Mouse (Mus musculus): ENCODE results near the gene Fem1a. TPM values are rescaled to one million over a fixed set of nuclear protein-coding genes. Genes with fewer than 3 reads are reported as not detected.
"Not testable (repeated sequence)": the region's sequence is repeated elsewhere in the genome, so short reads cannot be mapped to it uniquely, and the experiment has no call there.

Fem1a gene
- total RNA-seq, 2 experiments from 2014 or later: 41.6 to 44.7 TPM

GRCm38 (mm10) chr17:56254695-56255094 lies 1.9 kb upstream of the Fem1a start:
- DNase-seq (ENCODE audit: low spot score in 2 of 2): no peak

DNA sequence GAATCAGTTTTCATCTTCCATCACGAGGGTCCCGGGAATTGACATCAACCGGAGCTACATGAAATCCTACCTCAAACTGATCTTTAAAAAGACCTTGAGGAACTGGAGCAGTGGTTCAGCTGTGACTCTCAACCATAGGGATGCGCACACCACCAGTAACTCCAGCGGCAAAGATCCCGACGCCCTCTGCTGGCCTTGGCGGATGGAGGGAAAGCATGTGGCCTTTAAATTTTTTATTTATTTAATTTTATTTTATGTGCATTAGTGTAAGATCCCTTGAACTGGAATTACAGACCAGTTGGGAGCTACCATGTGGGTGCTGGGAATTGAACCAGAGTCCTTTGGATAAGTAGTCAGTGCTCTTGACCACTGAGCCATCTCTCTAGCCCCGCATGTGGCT lies 1.2 kb upstream of the Fem1a start:
- DNase-seq (ENCODE audit: low spot score in 2 of 2): peak; percentile 64 to 71

GRCm38 (mm10) chr17:56255863-56256238 lies 759 bp upstream of the Fem1a start:
- DNase-seq (ENCODE audit: low spot score in 2 of 2): peak; percentile 99 to 100

GRCm38 (mm10) chr17:56257181-56257894 lies 728 bp downstream of the Fem1a start:
- DNase-seq (ENCODE audit: low spot score in 2 of 2): no peak

GRCm38 (mm10) chr17:56258269-56258668 lies 1.7 kb downstream of the Fem1a start:
- DNase-seq (ENCODE audit: low spot score in 2 of 2): not testable (repeated sequence)

DNA sequence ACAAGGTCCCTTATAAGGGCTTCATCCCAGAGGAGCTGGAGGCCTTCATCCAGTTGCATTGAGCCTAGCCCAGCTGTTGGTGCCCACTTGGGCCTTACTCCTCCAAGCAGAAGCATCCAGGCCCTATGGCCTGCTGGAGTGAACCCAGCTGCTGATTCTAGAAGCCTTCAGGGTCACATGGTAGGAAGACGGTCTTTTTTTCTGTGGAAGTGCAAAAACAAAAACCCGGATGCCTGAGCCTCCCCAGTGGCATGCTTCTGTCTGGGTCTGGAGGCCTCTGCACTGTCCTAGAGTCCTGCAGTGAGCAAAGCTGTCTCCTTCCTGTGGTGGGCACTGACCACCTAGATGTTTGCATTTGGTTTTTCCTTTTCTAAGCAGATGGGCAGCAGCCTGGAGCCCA lies 2.2 kb downstream of the Fem1a start:
- DNase-seq (ENCODE audit: low spot score in 2 of 2): not testable (repeated sequence)

DNA sequence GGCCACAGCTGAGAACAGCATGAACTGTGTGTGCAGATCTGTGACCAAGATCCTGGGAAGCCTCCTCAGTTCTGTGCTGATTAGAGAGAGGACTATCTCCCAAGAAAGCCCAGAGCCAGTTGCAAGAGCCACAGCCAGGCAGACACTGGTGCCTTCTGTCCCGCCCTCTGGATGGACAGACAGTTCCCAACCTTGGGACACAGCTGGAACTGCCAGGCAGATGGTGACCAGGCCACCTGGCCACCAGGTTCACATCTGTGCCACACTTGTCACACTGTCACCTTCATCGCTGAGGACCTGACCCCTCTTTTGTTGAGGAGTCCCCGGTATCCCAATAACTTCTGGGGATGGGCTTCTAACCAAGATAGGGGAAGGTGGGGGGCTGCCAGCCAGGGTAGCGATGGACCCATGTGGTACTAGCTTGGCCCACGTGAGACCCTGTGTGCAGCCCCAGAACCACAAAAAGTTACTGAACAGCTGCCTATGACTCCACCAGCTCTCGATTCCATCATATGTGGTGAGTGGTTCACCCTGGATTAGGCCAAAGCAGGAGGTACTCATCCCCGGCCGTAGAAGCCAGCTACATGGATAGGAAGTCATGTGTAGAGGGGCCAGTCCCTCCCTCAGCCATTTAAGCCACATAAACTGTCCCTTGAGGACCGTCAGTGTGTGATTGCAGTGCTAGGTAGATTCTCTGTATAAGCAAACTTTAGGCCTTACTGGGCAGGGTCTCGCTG lies 2.9 kb downstream of the Fem1a start:
- DNase-seq (ENCODE audit: low spot score in 2 of 2): no peak

DNA sequence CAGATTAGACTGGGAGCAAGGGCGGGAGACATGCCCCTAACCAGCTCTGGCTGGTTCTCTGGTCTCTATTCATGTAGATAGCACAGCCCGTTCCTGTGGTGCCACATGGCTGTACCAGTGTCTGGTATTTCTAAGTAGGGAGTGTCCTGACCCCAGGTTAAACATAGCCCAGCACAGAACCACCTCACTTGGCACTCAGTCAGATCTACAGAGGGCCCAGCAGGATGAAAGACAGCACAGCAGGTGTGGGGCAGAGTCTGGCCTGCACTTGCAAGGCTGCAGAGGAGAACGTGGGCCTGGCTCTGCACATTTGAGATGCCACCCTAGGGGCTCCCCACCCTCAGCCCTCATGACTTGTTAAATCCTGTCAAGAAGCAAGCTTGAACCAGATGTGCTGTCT lies 4.6 kb downstream of the Fem1a start:
- DNase-seq (ENCODE audit: low spot score in 2 of 2): no peak

DNA sequence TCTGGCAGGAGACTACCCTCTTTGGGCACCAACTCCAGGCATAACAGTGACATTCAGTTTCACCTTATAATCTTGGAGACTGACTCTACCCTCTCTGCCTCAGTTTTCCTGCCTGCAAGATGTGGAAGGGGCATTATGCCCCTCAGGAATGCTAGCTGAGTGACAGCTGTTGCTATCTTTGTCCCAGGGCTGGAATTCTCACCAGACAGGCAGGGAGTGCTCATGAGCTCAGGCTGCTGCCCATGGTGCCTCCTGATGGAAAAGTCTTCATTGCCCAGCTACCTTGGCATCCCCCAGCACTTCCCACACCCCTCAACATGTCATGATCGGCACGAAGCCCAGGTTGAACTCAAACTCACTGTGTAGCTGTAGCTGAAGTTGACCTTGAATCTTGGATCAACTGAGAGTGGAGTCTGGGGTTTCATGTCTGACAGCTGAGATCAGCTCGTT lies 6.1 kb downstream of the Fem1a start:
- DNase-seq (ENCODE audit: low spot score in 2 of 2): no peak

- DNase-seq (ENCODE audit: low spot score in 2 of 2): peak; percentile 73 to 85
These were observed 7.4 kb downstream of the Fem1a start for GRCm38 (mm10) chr17:56264020-56264419.

DNA sequence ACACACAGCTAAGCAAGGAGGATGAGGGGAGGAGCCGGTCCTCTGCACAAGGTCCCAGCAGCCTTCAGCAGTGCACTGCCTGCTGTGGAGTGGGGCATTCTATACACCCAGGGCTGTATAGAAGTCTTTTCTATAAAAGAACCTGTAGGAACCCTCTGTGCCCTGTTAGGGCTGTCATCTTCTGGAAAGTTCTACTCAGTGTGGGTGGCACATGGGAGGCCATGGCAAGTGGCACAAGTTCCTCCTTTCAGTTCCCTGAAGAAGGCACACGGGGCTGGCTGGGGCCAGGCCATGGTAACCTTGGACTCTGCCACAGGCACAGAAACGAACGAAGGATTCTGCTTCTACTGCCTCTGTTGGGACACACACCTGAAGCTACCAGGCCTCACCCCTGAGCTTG lies 8.4 kb downstream of the Fem1a start:
- no peak for DNase-seq (ENCODE audit: low spot score in 2 of 2)

GRCm38 (mm10) chr17:56265869-56266268 lies 9.3 kb downstream of the Fem1a start:
- DNase-seq (ENCODE audit: low spot score in 2 of 2): no peak

GRCm38 (mm10) chr17:56266271-56266670 lies 9.7 kb downstream of the Fem1a start:
- no peak for DNase-seq (ENCODE audit: low spot score in 2 of 2)

DNA sequence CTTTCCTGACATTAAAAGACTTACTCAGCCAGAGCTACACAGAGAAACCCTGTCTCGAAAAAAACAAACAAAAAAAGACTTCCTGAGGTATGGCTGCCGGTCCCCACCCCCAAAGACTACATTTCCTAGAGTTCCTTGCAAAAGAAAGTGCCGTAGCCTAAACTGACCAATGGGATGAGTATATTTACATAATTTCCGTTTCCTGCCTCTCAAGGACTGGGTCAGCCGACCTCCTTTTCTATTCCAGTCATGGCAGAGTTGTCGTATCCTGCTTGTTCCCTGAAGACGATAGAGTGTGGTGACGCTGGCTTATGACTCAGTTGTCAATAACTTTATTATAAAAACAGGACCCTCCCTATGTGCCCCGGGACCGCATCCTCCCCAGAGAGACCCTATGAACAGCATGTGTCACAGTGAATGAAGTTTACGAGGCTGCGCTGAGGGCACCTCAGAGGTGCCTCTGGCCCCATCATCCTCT lies 12.6 kb downstream of the Fem1a start:
- DNase-seq (ENCODE audit: low spot score in 2 of 2): peak; percentile 51 to 85

DNA sequence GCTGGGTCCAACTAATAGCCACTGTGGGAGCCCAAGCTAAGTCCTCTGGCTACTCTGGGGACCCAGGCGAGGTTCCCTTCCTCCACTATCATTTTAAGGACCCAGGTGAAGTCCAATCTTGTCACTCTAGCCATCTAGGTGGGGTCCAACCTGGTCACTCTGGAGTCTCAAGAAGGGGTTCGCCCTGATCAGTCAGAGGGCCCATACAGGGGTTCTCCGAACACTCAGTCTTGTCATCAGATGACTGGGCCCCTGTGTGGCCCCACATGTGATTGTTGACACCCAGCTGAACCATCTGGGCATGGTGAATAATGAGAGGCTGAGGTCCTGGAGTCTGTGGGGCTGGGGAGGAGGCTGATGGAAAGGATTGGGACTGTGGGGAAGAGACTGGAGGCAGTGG lies 13.1 kb downstream of the Fem1a start:
- DNase-seq (ENCODE audit: low spot score in 2 of 2): no peak

DNA sequence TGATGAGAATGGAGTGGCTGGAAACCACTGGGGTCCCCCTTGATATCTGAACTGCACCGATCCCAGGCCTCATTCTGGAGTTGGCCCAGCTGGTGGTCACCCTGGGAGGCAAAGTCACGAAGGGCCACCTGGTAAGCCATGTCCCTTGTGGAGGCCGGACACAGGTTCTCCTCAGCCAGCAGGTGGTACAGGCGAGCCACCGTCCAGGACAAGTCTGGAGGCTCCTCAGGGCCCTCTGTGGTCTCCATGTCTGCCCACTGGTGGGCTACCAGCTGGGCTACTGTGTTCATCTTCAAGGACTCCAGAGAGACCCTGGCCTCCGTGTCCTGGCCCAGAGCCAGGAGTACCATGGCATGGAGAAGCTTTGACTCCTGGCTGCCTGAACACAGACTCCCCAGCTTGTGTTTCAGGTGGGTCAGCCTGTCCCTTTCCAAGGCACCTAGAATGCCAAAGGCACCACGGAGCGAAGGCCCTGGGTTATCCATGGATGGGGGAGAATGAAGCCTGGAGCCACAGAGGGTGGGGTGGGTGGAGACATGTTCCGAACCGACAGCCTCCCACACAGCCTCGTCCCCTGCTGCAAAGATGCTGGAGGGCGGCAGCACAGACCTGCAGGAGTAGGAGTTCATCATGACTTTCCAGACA lies 15.1 kb downstream of the Fem1a start:
- no peak for DNase-seq (ENCODE audit: low spot score in 2 of 2)

DNA sequence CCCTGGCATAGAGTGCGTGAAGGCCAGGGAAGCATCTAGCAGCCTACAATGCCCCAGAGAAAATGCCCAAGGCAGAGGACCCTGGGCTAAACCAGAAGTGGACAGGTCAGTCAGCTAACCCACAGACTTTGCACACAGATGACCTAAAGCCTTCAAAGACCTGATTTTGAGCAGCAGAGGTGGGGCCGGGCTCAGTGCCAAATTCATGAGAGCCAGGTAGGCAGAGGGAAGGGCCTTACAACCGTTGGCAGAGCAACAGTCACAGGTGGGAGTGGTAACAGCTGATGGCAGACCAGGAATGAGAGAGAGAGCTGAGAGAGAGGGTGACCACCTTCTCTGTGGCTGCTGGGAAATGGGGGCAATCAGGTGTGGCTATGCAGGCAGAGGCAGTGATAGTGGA lies 16.0 kb downstream of the Fem1a start:
- DNase-seq (ENCODE audit: low spot score in 2 of 2): no peak

DNA sequence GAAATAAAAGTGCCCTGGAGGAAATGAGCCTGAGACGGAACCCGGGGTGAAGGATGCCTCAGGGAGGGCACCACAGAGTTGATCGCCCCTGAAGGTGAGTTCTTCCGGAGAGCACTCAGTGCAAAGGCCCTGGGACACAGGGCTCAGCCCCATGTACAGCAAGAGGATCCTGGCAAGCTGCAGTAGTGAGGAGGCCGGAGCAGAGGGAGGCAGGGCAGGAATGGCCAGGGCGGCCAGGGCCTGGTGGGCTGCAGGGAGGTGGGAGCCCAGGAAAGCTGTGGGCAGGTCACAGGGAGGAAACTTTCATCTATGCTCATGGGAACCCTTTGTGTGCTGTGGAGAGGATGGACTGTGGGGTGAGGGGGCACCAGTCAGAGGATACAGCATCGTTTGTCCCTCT lies 16.9 kb downstream of the Fem1a start:
- DNase-seq (ENCODE audit: low spot score in 2 of 2): no peak

DNA sequence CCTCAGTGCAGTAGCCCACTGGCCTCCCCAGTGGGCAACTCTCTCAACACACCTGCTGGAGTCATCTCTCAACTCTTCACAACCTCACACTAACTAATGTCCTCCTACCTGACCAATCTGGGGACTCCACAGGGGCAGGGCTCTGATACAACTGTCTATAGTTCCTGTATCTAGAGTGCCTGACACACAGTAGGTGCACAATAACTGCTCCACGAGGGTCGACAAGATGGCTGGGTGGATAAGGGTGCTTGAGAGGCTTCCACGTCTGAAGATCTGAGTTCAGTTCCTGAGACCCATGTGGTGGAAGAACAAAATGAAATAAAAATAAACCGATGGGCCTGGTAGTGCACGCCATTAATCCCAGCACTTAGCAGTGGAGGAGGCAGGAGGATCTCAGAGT lies 17.4 kb downstream of the Fem1a start:
- no peak for DNase-seq (ENCODE audit: low spot score in 2 of 2)

DNA sequence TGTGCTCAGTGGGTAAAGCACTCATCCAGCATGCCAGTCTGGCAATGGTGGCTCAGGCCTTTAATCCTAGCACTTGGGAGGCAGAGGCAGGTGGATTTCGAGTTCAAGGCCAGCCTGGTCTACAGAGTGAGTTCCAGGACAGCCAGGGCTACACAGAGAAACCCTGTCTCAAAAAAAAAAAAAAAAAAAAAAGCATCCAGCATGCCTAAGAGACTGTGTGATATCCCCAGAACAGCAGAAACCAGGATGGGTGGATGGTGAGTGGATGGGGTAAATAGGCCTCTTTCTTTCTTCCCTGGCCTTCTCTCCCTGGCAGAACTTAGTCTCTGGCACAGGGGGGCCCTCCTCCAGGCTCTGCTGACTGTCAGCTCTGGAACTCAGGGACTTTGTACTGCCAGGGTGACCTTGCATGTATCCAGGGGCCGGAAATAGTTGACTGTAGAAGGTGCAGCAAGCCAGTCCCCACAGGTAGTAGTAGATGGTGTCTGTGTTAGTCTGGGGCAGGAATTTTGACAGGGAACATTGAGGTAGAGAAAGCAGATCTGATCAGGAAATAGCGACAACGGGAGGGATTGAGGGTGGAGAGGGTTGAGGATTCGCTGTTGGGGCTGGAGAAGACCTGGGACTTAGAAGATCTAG lies 19.4 kb downstream of the Fem1a start:
- no peak for DNase-seq (ENCODE audit: low spot score in 2 of 2)

Measured in layer of hippocampus, postnatal 14 days (tissue).